Mouse (Mus musculus) adrenal gland, postnatal 14 days (tissue): Measurements from ENCODE around the gene Ubald1. TPM values are rescaled to one million over a fixed set of nuclear protein-coding genes. Genes with fewer than 3 reads are reported as not detected.

Source experiments
- total RNA-seq: library from RNA; stranded (reverse); gene quantifications from 2 replicates; pipeline ENCODE4 v1.2.3, GENCODE M21; 2021

Gene Ubald1
- total RNA-seq, 1 experiment from 2014 or later, result 36.9 TPM

Other genes starting within 250 kb of the Ubald1 start
- gene Vasn, start 240.4 kb downstream of the Ubald1 start, total RNA-seq, result 11.4 and 14.9 TPM in 2 replicates
- gene Dnaja3, start 240.3 kb downstream of the Ubald1 start, total RNA-seq, result 166 and 173 TPM in 2 replicates
- 33.6 and 38.7 TPM in 2 replicates for gene Coro7, start 200.5 kb downstream of the Ubald1 start, total RNA-seq
- gene Nmral1, start 161.0 kb downstream of the Ubald1 start, total RNA-seq, result 7.2 and 11.0 TPM in 2 replicates
- 93.2 and 99.1 TPM in 2 replicates for gene Hmox2, start 154.0 kb downstream of the Ubald1 start, total RNA-seq
- gene Cdip1, start 90.0 kb downstream of the Ubald1 start, total RNA-seq, result 129 and 135 TPM in 2 replicates
- gene 4930562C15Rik, start 44.9 kb downstream of the Ubald1 start, total RNA-seq, result not detected in 2 replicates
- 86.3 and 87.7 TPM in 2 replicates for gene Mgrn1, start 5.9 kb upstream of the Ubald1 start, total RNA-seq
- gene Nudt16l1, start 58.4 kb upstream of the Ubald1 start, total RNA-seq, result 54.2 and 57.6 TPM in 2 replicates
- 35.1 and 39.4 TPM in 2 replicates for gene Anks3, start 83.9 kb upstream of the Ubald1 start, total RNA-seq
- not detected in 2 replicates for gene Sept12, start 117.5 kb upstream of the Ubald1 start, total RNA-seq
- gene Smim22, start 127.0 kb upstream of the Ubald1 start, total RNA-seq, result not detected in 2 replicates
- 32.0 and 37.3 TPM in 2 replicates for gene Rogdi, start 133.2 kb upstream of the Ubald1 start, total RNA-seq
- gene Glyr1, start 169.5 kb upstream of the Ubald1 start, total RNA-seq, result 86.6 and 89.9 TPM in 2 replicates
- gene Ubn1, start 169.7 kb upstream of the Ubald1 start, total RNA-seq, result 37.2 and 37.4 TPM in 2 replicates